7 mouse cellular contexts compared by ENCODE assay signal in genomic region chr9:108991428-108992084, GRCm38 (mm10). TPM values are rescaled to one million over a fixed set of nuclear protein-coding genes. Genes with fewer than 3 reads are reported as not detected.
DNase-seq lines count a peak whose midpoint lies in the region; ATAC-seq and TF ChIP-seq lines count a peak whose summit lies in the region.

Gene Pfkfb4, plus strand, starts transcription at chr9:108991778.

- peak; percentile 93 for TF ChIP-seq POLR2A in small intestine, adult 2 months (IDR thresholded peaks at IDR 0.05; ENCODE audit: low read depth, low read length)

- peaks cover 65% of the 10 kb centered on the region for H3K4me1 ChIP-seq in embryonic facial prominence, embryonic 10.5 days
- H3K4me1 ChIP-seq in intestine, postnatal 0 days (replicated peaks; ENCODE audit: control insufficient read depth, insufficient read depth, low read length), result peaks cover 14% of the 10 kb centered on the region
- H3K4me1 ChIP-seq in midbrain, embryonic 12.5 days, result peaks cover 25% of the 10 kb centered on the region
- peaks cover 59% of the 10 kb centered on the region for H3K4me1 ChIP-seq in small intestine, adult 2 months (ENCODE audit: control insufficient read depth, insufficient read depth, insufficient read length, low read length)

- intact Hi-C loops in left cerebral cortex, postnatal 4 days (cut with DNase I), result no loop called here

- H3K9ac ChIP-seq in intestine, postnatal 0 days (ENCODE audit: low read depth, low read length), result peak within 1 kb of the TSS; percentile 28; the same call in 1 of the 2 replicates
- peak within 1 kb of the TSS; percentile 56 for H3K9ac ChIP-seq in midbrain, embryonic 12.5 days (replicated peaks)

- peak within 1 kb of the TSS; percentile 85 for H3K27ac ChIP-seq in embryonic facial prominence, embryonic 10.5 days (replicated peaks)
- peak within 1 kb of the TSS; percentile 82 for H3K27ac ChIP-seq in intestine, postnatal 0 days (ENCODE audit: low read depth, low read length)
- peak within 1 kb of the TSS; percentile 58 for H3K27ac ChIP-seq in midbrain, embryonic 12.5 days (replicated peaks)
- peak within 1 kb of the TSS; percentile 91 for H3K27ac ChIP-seq in small intestine, adult 2 months (ENCODE audit: insufficient read depth, low read depth, low read length)

- H3K4me2 ChIP-seq in intestine, postnatal 0 days (replicated peaks; ENCODE audit: low read depth), result peak within 1 kb of the TSS; percentile 73
- peak within 1 kb of the TSS; percentile 64 for H3K4me2 ChIP-seq in midbrain, embryonic 12.5 days (replicated peaks)

- H3K27me3 ChIP-seq in embryonic facial prominence, embryonic 10.5 days (replicated peaks; ENCODE audit: low read depth, poor library complexity, severe bottlenecking), result no peaks in the 10 kb centered on the region
- no peaks in the 10 kb centered on the region for H3K27me3 ChIP-seq in intestine, postnatal 0 days (replicated peaks; ENCODE audit: control insufficient read depth, insufficient read depth, low read length)
- H3K27me3 ChIP-seq in midbrain, embryonic 12.5 days, result no peaks in the 10 kb centered on the region
- no peaks in the 10 kb centered on the region for H3K27me3 ChIP-seq in small intestine, adult 2 months (ENCODE audit: control insufficient read depth, insufficient read depth, low read length)

- no peak for TF ChIP-seq CTCF in intestine, postnatal 0 days (IDR thresholded peaks at IDR 0.05; ENCODE audit: low read depth)
- peak; percentile 3; the same call in 1 of the 2 replicates for TF ChIP-seq CTCF in small intestine, adult 2 months (IDR thresholded peaks at IDR 0.05; ENCODE audit: extremely low read depth, insufficient read length, insufficient replicate concordance, low read depth, low read length)

- peak; percentile 88 for ATAC-seq in intestine, postnatal 0 days
- peak; percentile 95 for ATAC-seq in midbrain, embryonic 12.5 days (ENCODE audit: low FRiP score, low read depth)

- under 1% methylated on average over 31 of the region's 31 CpGs for WGBS in embryonic facial prominence, embryonic 10.5 days
- under 1% methylated on average over 31 of the region's 31 CpGs for WGBS in intestine, postnatal 0 days
- WGBS in midbrain, embryonic 12.5 days, result 1% methylated on average over 31 of the region's 31 CpGs
- WGBS in small intestine, adult 2 months, result under 1% methylated on average over 31 of the region's 31 CpGs

- peak; percentile 96 for DNase-seq in adrenal gland, postnatal 10 days
- peak; percentile 97 for DNase-seq in embryonic facial prominence, embryonic 10.5 days (ENCODE audit: low spot score)
- peak; percentile 97 for DNase-seq in gonadal fat pad, adult 2 months (ENCODE audit: low read depth)
- peak; percentile 96 for DNase-seq in left cerebral cortex, postnatal 4 days

- no peaks in the 10 kb centered on the region for H3K36me3 ChIP-seq in embryonic facial prominence, embryonic 10.5 days (replicated peaks)
- H3K36me3 ChIP-seq in intestine, postnatal 0 days (ENCODE audit: control insufficient read depth, insufficient read depth), result no peaks in the 10 kb centered on the region
- H3K36me3 ChIP-seq in midbrain, embryonic 12.5 days, result no peaks in the 10 kb centered on the region; the same call in 1 of the 2 replicates
- H3K36me3 ChIP-seq in small intestine, adult 2 months (ENCODE audit: control insufficient read depth, insufficient read depth, low read length), result no peaks in the 10 kb centered on the region

- H3K4me3 ChIP-seq in embryonic facial prominence, embryonic 10.5 days, result peak within 1 kb of the TSS; percentile 71
- H3K4me3 ChIP-seq in intestine, postnatal 0 days (ENCODE audit: low read depth, low read length), result peak within 1 kb of the TSS; percentile 51
- H3K4me3 ChIP-seq in midbrain, embryonic 12.5 days, result peak within 1 kb of the TSS; percentile 50
- peak within 1 kb of the TSS; percentile 78 for H3K4me3 ChIP-seq in small intestine, adult 2 months (ENCODE audit: low read depth, low read length)

- no peaks in the 10 kb centered on the region for H3K9me3 ChIP-seq in embryonic facial prominence, embryonic 10.5 days
- no peaks in the 10 kb centered on the region for H3K9me3 ChIP-seq in intestine, postnatal 0 days (ENCODE audit: control insufficient read depth)
- no peaks in the 10 kb centered on the region for H3K9me3 ChIP-seq in midbrain, embryonic 12.5 days

RNA-seq across cellular contexts. Expression of gene Pfkfb4, which starts in this region (rescaled TPM):
- 1 to 10 TPM; 3.2 to 8.1 TPM for total RNA-seq in adrenal gland, postnatal 10 days (2021)
- polyA plus RNA-seq in embryonic facial prominence, embryonic 10.5 days (2016; fragmentation: Nextera tagmentation; extraction: Ambion mirVana), result 10.0 and 12.2 TPM in 2 replicates
- polyA plus RNA-seq in gonadal fat pad, adult 2 months (2012; rRNA removed), result 43.8 and 48.3 TPM in 2 replicates
- 43.1 and 48.3 TPM in 2 replicates for polyA plus RNA-seq in intestine, postnatal 0 days (2015; fragmentation: Nextera tagmentation; extraction: Ambion mirVana)
- 10 to 100 TPM; 25.5 to 25.8 TPM for total RNA-seq in left cerebral cortex, postnatal 4 days (2021)
- polyA plus RNA-seq in midbrain, embryonic 12.5 days (2016; fragmentation: Nextera tagmentation; extraction: Ambion mirVana), result 18.5 and 20.2 TPM in 2 replicates
- 53.2 and 121 TPM in 2 replicates for polyA plus RNA-seq in small intestine, adult 2 months (2012; rRNA removed)

Comparison
In these comparisons a context has a peak if more than half of its experiments do, and no peak if none do; other contexts are left out.
1. Peak in every context shown above with its lines: DNase-seq, ATAC-seq, H3K4me3 ChIP-seq and H3K27ac ChIP-seq.